Mouse (Mus musculus): Measurements from ENCODE around the gene Gm8909. TPM values are rescaled to one million over a fixed set of nuclear protein-coding genes. Genes with fewer than 3 reads are reported as not detected.
"Not testable (repeated sequence)": the region's sequence is repeated elsewhere in the genome, so short reads cannot be mapped to it uniquely, and the experiment has no call there.

Gm8909 gene
- total and polyA plus RNA-seq, 2 experiments from 2014 or later = 0.28 TPM; not detected in 1

DNA sequence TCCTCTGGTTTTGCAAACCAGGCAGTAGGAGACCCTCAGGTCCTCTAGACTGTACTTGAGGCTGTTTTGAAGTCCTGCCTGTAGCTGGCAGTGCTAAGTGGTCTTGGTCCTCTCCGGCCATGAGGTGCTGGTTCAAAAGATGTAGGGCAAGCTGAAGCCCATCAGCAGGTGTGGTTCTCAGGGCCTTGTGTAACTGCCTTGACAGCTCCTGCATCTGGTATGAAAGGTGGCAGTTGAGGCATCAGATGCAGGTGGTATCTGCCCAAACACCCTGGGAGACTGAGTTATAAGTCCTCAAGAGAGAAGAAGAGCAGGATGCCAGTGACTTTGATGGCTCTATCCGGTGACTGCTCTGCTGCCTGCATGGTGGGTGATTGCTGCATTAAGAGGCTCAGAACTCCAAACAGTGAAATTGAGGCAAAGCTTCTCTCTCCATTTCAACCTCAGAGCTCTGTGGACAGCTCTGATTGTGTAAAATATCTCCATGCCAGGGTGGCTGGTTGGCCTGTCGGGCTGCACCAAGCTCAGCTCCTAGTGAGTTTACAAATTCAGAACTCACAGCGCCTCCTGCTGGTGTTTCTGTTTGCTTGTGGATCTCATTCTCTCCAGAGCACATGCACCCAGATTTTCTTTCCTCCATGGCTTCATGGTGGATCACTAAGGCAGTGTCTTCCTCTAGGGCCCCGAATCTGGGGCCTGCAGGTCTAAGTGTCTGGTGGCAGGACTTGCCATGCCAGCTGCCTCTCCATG lies 36.6 kb downstream of the Gm8909 start:
- Histone ChIP-seq H3K9me3 (ENCODE audit: low read length) (no peaks in the 10 kb centered on the region), H3K36me3 (ENCODE audit: insufficient read depth, low read length) (no peaks in the 10 kb centered on the region), H3K27ac (no peak overlapping the region), H3K9ac (replicated peaks; ENCODE audit: low read length) (no peak overlapping the region), H3K4me3 (ENCODE audit: low read length) (no peak overlapping the region), H3K4me2 (ENCODE audit: low read depth, low read length) (no peak overlapping the region), H3K27me3 (ENCODE audit: insufficient read depth, low read length) (no peaks in the 10 kb centered on the region), H3K4me1 (ENCODE audit: insufficient read depth, low read length) (no peaks in the 10 kb centered on the region)
- TF ChIP-seq CTCF (IDR thresholded peaks at IDR 0.05; ENCODE audit: low read depth) = no peak
- WGBS = 68% methylated on average over 5 of the region's 5 CpGs
- ATAC-seq (no peak), DNase-seq (ENCODE audit: low spot score) (no peak)

- not testable (repeated sequence) for H3K27me3 ChIP-seq (ENCODE audit: insufficient read depth, low read length); H3K9ac ChIP-seq (replicated peaks; ENCODE audit: low read length); H3K4me2 ChIP-seq (ENCODE audit: low read depth, low read length); ATAC-seq; DNase-seq (ENCODE audit: low spot score); H3K27ac ChIP-seq; H3K36me3 ChIP-seq (ENCODE audit: insufficient read depth, low read length); H3K4me3 ChIP-seq (ENCODE audit: low read length); H3K4me1 ChIP-seq (ENCODE audit: insufficient read depth, low read length); H3K9me3 ChIP-seq (ENCODE audit: low read length)
- WGBS = 27% methylated on average over 21 of the region's 28 CpGs
Observed at GRCm38 (mm10) chr17:36128968-36129817, 39.1 kb downstream of the Gm8909 start, which contains the start of gene Gm7030. Gene Gm7030 (minus strand): TSS chr17:36129425.

- H3K9ac ChIP-seq (replicated peaks; ENCODE audit: low read length); H3K4me2 ChIP-seq (ENCODE audit: low read depth, low read length); H3K27me3 ChIP-seq (ENCODE audit: insufficient read depth, low read length); H3K4me1 ChIP-seq (ENCODE audit: insufficient read depth, low read length); H3K4me3 ChIP-seq (ENCODE audit: low read length); H3K9me3 ChIP-seq (ENCODE audit: low read length); ATAC-seq; DNase-seq (ENCODE audit: low spot score); H3K27ac ChIP-seq; H3K36me3 ChIP-seq (ENCODE audit: insufficient read depth, low read length): not testable (repeated sequence)
- 61% methylated on average over 10 of the region's 13 CpGs for WGBS
Observed at GRCm38 (mm10) chr17:36128525-36128924, 39.8 kb downstream of the Gm8909 start.

- not testable (repeated sequence) for H3K36me3 ChIP-seq (ENCODE audit: insufficient read depth, low read length); ATAC-seq; H3K4me2 ChIP-seq (ENCODE audit: low read depth, low read length); H3K4me1 ChIP-seq (ENCODE audit: insufficient read depth, low read length); H3K4me3 ChIP-seq (ENCODE audit: low read length); H3K9ac ChIP-seq (replicated peaks; ENCODE audit: low read length); DNase-seq (ENCODE audit: low spot score); H3K27ac ChIP-seq; H3K9me3 ChIP-seq (ENCODE audit: low read length); H3K27me3 ChIP-seq (ENCODE audit: insufficient read depth, low read length)
- 77% methylated on average over 3 of the region's 3 CpGs for WGBS
Observed at GRCm38 (mm10) chr17:36124111-36124510, 44.2 kb downstream of the Gm8909 start.

DNA sequence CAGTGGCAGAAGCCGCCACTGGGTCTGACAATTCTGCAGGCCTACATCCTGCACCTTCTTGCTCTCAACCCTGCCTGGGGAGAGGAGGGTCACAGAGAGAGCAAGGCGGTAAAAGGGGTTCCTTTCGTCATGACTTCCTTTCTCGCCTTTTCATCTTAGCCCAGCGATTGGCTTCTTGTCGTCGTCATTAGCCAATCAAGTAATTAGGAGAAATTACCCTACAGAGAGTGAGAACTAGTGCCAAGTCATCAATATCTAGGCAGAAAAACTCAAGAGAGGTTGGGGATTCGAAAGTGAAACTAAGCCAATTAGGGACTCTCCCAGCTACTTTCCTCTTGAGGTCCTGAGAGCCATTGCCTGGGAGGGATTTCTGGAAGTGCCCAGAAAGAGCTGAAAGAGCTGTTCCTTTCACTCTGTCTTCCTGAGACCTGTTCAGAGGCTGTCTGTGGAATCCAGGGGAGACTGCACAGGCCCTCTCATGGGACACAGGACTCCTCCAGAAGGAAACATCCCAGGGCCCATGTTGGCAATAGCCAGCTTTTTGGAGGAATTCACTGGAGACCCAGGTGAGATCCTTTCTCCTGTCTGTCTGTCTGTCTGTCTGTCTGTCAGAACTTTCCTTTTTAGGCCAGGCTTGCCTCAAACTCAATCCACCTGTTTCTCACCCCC lies 46.9 kb downstream of the Gm8909 start, which contains the start of gene Gm19684:
Gene Gm19684 (plus strand): TSS at position 327 of the 669 bp plus-strand sequence.
- DNase-seq (ENCODE audit: low spot score) = peak; percentile 74
- H3K9ac ChIP-seq (replicated peaks; ENCODE audit: low read length); H3K9me3 ChIP-seq (ENCODE audit: low read length); H3K27ac ChIP-seq; H3K27me3 ChIP-seq (ENCODE audit: insufficient read depth, low read length); H3K4me1 ChIP-seq (ENCODE audit: insufficient read depth, low read length); H3K36me3 ChIP-seq (ENCODE audit: insufficient read depth, low read length): not testable (repeated sequence)
- WGBS = 10% methylated on average over 8 of the region's 8 CpGs
- Histone ChIP-seq H3K4me3 (ENCODE audit: low read length) (0 out of 2 replicates have a peak within 1 kb of the TSS, but pooled peaks have one; percentile 13), H3K4me2 (ENCODE audit: low read depth, low read length) (peak within 1 kb of the TSS; percentile 31)
- peak; percentile 71 for ATAC-seq

GRCm38 (mm10) chr17:36120839-36121238 lies 47.5 kb downstream of the Gm8909 start:
- H3K27ac ChIP-seq; H3K4me1 ChIP-seq (ENCODE audit: insufficient read depth, low read length); DNase-seq (ENCODE audit: low spot score); H3K36me3 ChIP-seq (ENCODE audit: insufficient read depth, low read length); H3K9me3 ChIP-seq (ENCODE audit: low read length); H3K27me3 ChIP-seq (ENCODE audit: insufficient read depth, low read length); ATAC-seq; H3K4me3 ChIP-seq (ENCODE audit: low read length); H3K9ac ChIP-seq (replicated peaks; ENCODE audit: low read length): not testable (repeated sequence)
- WGBS = 24% methylated on average over 18 of the region's 18 CpGs
- peak overlapping the region; percentile 31; the same call in 1 of the 2 replicates for H3K4me2 ChIP-seq (ENCODE audit: low read depth, low read length)

- not testable (repeated sequence) for H3K4me1 ChIP-seq (ENCODE audit: insufficient read depth, low read length); H3K4me2 ChIP-seq (ENCODE audit: low read depth, low read length); H3K9me3 ChIP-seq (ENCODE audit: low read length); ATAC-seq; H3K27ac ChIP-seq; H3K9ac ChIP-seq (replicated peaks; ENCODE audit: low read length); H3K4me3 ChIP-seq (ENCODE audit: low read length); H3K36me3 ChIP-seq (ENCODE audit: insufficient read depth, low read length); H3K27me3 ChIP-seq (ENCODE audit: insufficient read depth, low read length)
- 27% methylated on average over 3 of the region's 3 CpGs for WGBS
- DNase-seq (ENCODE audit: low spot score) = peak; percentile 15
Observed at GRCm38 (mm10) chr17:36116545-36116944, 51.8 kb downstream of the Gm8909 start.

Other genes with a start within 250 kb of the Gm8909 start
- gene Abcf1, start 198.8 kb downstream of the Gm8909 start, total RNA-seq (2014; rRNA removed) = 47.7 and 57.3 TPM in 2 replicates
- gene Abcf1, start 198.8 kb downstream of the Gm8909 start, polyA plus RNA-seq (2015; fragmentation: Nextera tagmentation; extraction: Ambion mirVana) = 94.5 and 99.4 TPM in 2 replicates
- gene Gnl1, start 188.7 kb downstream of the Gm8909 start, total RNA-seq (2014; rRNA removed) = 101 and 106 TPM in 2 replicates
- gene Gnl1, start 188.7 kb downstream of the Gm8909 start, polyA plus RNA-seq (2015; fragmentation: Nextera tagmentation; extraction: Ambion mirVana) = 75.8 and 76.2 TPM in 2 replicates
- 39.9 and 46.7 TPM in 2 replicates for gene Prr3, start 188.3 kb downstream of the Gm8909 start, total RNA-seq (2014; rRNA removed)
- 72.7 and 81.9 TPM in 2 replicates for gene Prr3, start 188.3 kb downstream of the Gm8909 start, polyA plus RNA-seq (2015; fragmentation: Nextera tagmentation; extraction: Ambion mirVana)
- gene H2-T24, start 148.0 kb downstream of the Gm8909 start, total RNA-seq (2014; rRNA removed) = 0.10 and 0.11 TPM in 2 replicates
- gene H2-T24, start 148.0 kb downstream of the Gm8909 start, polyA plus RNA-seq (2015; fragmentation: Nextera tagmentation; extraction: Ambion mirVana) = 7.1 and 7.7 TPM in 2 replicates
- 6.6 and 7.3 TPM in 2 replicates for gene H2-T23, start 135.7 kb downstream of the Gm8909 start, total RNA-seq (2014; rRNA removed)
- gene H2-T23, start 135.7 kb downstream of the Gm8909 start, polyA plus RNA-seq (2015; fragmentation: Nextera tagmentation; extraction: Ambion mirVana) = 8.8 and 9.4 TPM in 2 replicates
- 10.0 and 15.4 TPM in 2 replicates for gene H2-T22, start 125.8 kb downstream of the Gm8909 start, total RNA-seq (2014; rRNA removed)
- 9.1 and 11.8 TPM in 2 replicates for gene H2-T22, start 125.8 kb downstream of the Gm8909 start, polyA plus RNA-seq (2015; fragmentation: Nextera tagmentation; extraction: Ambion mirVana)
- not detected in 2 replicates for gene Gm6034, start 125.6 kb downstream of the Gm8909 start, total RNA-seq (2014; rRNA removed)
- gene Gm6034, start 125.6 kb downstream of the Gm8909 start, polyA plus RNA-seq (2015; fragmentation: Nextera tagmentation; extraction: Ambion mirVana) = not detected in 2 replicates
- gene Gm11127, start 110.2 kb downstream of the Gm8909 start, total RNA-seq (2014; rRNA removed) = not detected in 2 replicates
- not detected in 2 replicates for gene Gm11127, start 110.2 kb downstream of the Gm8909 start, polyA plus RNA-seq (2015; fragmentation: Nextera tagmentation; extraction: Ambion mirVana)
- gene Gm19684, start 46.9 kb downstream of the Gm8909 start, total RNA-seq (2014; rRNA removed) = not detected in 2 replicates
- gene Gm19684, start 46.9 kb downstream of the Gm8909 start, polyA plus RNA-seq (2015; fragmentation: Nextera tagmentation; extraction: Ambion mirVana) = not detected in 2 replicates
- not detected in 2 replicates for gene Gm7030, start 39.1 kb downstream of the Gm8909 start, total RNA-seq (2014; rRNA removed)
- gene Gm7030, start 39.1 kb downstream of the Gm8909 start, polyA plus RNA-seq (2015; fragmentation: Nextera tagmentation; extraction: Ambion mirVana) = not detected in 2 replicates
- gene H2-T3, start 21.8 kb upstream of the Gm8909 start, total RNA-seq (2014; rRNA removed) = not detected in 2 replicates
- not detected in 2 replicates for gene H2-T3, start 21.8 kb upstream of the Gm8909 start, polyA plus RNA-seq (2015; fragmentation: Nextera tagmentation; extraction: Ambion mirVana)
- 29.8 and 54.6 TPM in 2 replicates for gene Rpp21, start 89.5 kb upstream of the Gm8909 start, total RNA-seq (2014; rRNA removed)
- gene Rpp21, start 89.5 kb upstream of the Gm8909 start, polyA plus RNA-seq (2015; fragmentation: Nextera tagmentation; extraction: Ambion mirVana) = 154 and 160 TPM in 2 replicates
- gene Trim39, start 103.7 kb upstream of the Gm8909 start, total RNA-seq (2014; rRNA removed) = 18.5 and 22.9 TPM in 2 replicates
- 13.0 and 13.3 TPM in 2 replicates for gene Trim39, start 103.7 kb upstream of the Gm8909 start, polyA plus RNA-seq (2015; fragmentation: Nextera tagmentation; extraction: Ambion mirVana)
- gene H2-M10.2, start 118.0 kb upstream of the Gm8909 start, total RNA-seq (2014; rRNA removed) = not detected in 2 replicates
- gene H2-M10.2, start 118.0 kb upstream of the Gm8909 start, polyA plus RNA-seq (2015; fragmentation: Nextera tagmentation; extraction: Ambion mirVana) = not detected in 2 replicates
- gene H2-M10.1, start 157.6 kb upstream of the Gm8909 start, total RNA-seq (2014; rRNA removed) = not detected in 2 replicates
- gene H2-M10.1, start 157.6 kb upstream of the Gm8909 start, polyA plus RNA-seq (2015; fragmentation: Nextera tagmentation; extraction: Ambion mirVana) = not detected in 2 replicates
- not detected in 2 replicates for gene H2-M10.3, start 199.9 kb upstream of the Gm8909 start, total RNA-seq (2014; rRNA removed)
- not detected in 2 replicates for gene H2-M10.3, start 199.9 kb upstream of the Gm8909 start, polyA plus RNA-seq (2015; fragmentation: Nextera tagmentation; extraction: Ambion mirVana)

All from hindbrain, postnatal 0 days (tissue).